Mouse (Mus musculus) MEL (cell line): Measurements from ENCODE around the gene Rtn2. TPM values are rescaled to one million over a fixed set of nuclear protein-coding genes. Genes with fewer than 3 reads are reported as not detected.
A peak's percentile ranks its signal among the peaks of the same experiment; 100 is the strongest.

Experiments used
- DNase-seq: peaks from one replicate; pipeline ENCODE4 v3.0.0; 2011; ENCODE audit warnings: low read depth, low spot score
- H3K27ac ChIP-seq: 2 replicates; pipeline ENCODE4 v1.5.1; 2012; ENCODE audit warnings: low read depth, mild to moderate bottlenecking, control low read depth, low read length, moderate library complexity; ENCODE audit not compliant: control insufficient read depth
- H3K27me3 ChIP-seq, 2 experiments: fragments of 150-350 bp in 1 of 2; sonication (generic) in 1 of 2; 2 replicates each; pipeline ENCODE4 v1.6.1; 2012; ENCODE audit warnings: low read length in 2 of 2, mild to moderate bottlenecking in 2 of 2, improper control_type of control experiment in 1 of 2, moderate library complexity in 1 of 2; ENCODE audit not compliant: insufficient read depth in 2 of 2, control insufficient read depth in 1 of 2
- H3K36me3 ChIP-seq, 2 experiments: 2 replicates each; pipeline ENCODE4 v1.6.1; 2012 to 2014; ENCODE audit warnings: low read length in 2 of 2, improper control_type of control experiment in 1 of 2, inconsistent platforms in 1 of 2, mild to moderate bottlenecking in 1 of 2; ENCODE audit not compliant: insufficient read depth in 2 of 2, control insufficient read depth in 1 of 2
- H3K4me1 ChIP-seq, 2 experiments: fragments of 150-350 bp in 1 of 2; sonication (generic) in 1 of 2; 2 replicates each; pipeline ENCODE4 v1.6.1; 2012; ENCODE audit warnings: low read length in 2 of 2, improper control_type of control experiment in 1 of 2, mild to moderate bottlenecking in 1 of 2; ENCODE audit not compliant: insufficient read depth in 2 of 2, control insufficient read depth in 1 of 2
- H3K4me3 ChIP-seq, 2 experiments: fragments of 150-350 bp in 1 of 2; sonication (generic) in 1 of 2; 2 replicates each; pipeline ENCODE4 v1.5.1; 2012; ENCODE audit warnings: low read depth in 2 of 2, low read length in 2 of 2, mild to moderate bottlenecking in 2 of 2, moderate library complexity in 2 of 2, control low read depth in 1 of 2, improper control_type of control experiment in 1 of 2; ENCODE audit not compliant: control insufficient read depth in 1 of 2, insufficient read depth in 1 of 2
- H3K79me2 ChIP-seq: 2 replicates; pipeline ENCODE4 v1.6.1; 2012; ENCODE audit warnings: mild to moderate bottlenecking, low read length, moderate library complexity; ENCODE audit not compliant: control insufficient read depth, poor library complexity, insufficient read depth
- H3K9ac ChIP-seq: 2 replicates; pipeline ENCODE4 v1.6.1; 2012; ENCODE audit warnings: low read depth, mild to moderate bottlenecking, control low read depth, low read length, moderate library complexity; ENCODE audit not compliant: control insufficient read depth, poor library complexity, severe bottlenecking
- H3K9me3 ChIP-seq: fragments of 150-350 bp; sonication (generic); replicated peaks from 2 replicates; pipeline ENCODE4 v1.6.1; 2012; ENCODE audit warnings: mild to moderate bottlenecking, low read length, improper control_type of control experiment, moderate library complexity; ENCODE audit not compliant: insufficient read depth
- BHLHE40 ChIP-seq: IDR thresholded peaks from 2 replicates; pipeline ENCODE4 v1.6.1; 2012; ENCODE audit warnings: low read depth, mild to moderate bottlenecking, inconsistent platforms, low read length, improper control_type of control experiment, borderline replicate concordance
- CHD1 ChIP-seq: IDR thresholded peaks from 2 replicates; pipeline ENCODE4 v1.6.1; 2012; ENCODE audit warnings: low read depth, mild to moderate bottlenecking, inconsistent platforms, low read length, improper control_type of control experiment
- CHD2 ChIP-seq: IDR thresholded peaks from 2 replicates; pipeline ENCODE4 v1.6.1; 2011; ENCODE audit warnings: low read length, improper control_type of control experiment
- CTCF ChIP-seq, 3 experiments: IDR thresholded peaks in 2 of 3; conservative IDR thresholded peaks in 1 of 3; 2 replicates each; pipeline ENCODE4 v1.5.1; 2011 to 2012; ENCODE audit warnings: low read length in 3 of 3, low read depth in 2 of 3, mild to moderate bottlenecking in 2 of 3, improper control_type of control experiment in 1 of 3, inconsistent platforms in 1 of 3, mixed read lengths in 1 of 3, moderate library complexity in 1 of 3; ENCODE audit not compliant: control insufficient read depth in 1 of 3, insufficient read depth in 1 of 3, poor library complexity in 1 of 3, severe bottlenecking in 1 of 3
- E2F4 ChIP-seq: IDR thresholded peaks from 2 replicates; pipeline ENCODE4 v1.6.1; 2011; ENCODE audit warnings: low read depth, low read length, improper control_type of control experiment, borderline replicate concordance
- ELF1 ChIP-seq: IDR thresholded peaks from 2 replicates; pipeline ENCODE4 v1.6.1; 2014; ENCODE audit warnings: low read depth, mild to moderate bottlenecking, inconsistent platforms, low read length, improper control_type of control experiment, moderate library complexity
- EP300 ChIP-seq, 2 experiments: IDR thresholded peaks; 2 replicates each; pipeline ENCODE4 v1.6.1; 2011; ENCODE audit warnings: improper control_type of control experiment in 2 of 2, low read length in 2 of 2, low read depth in 1 of 2, mild to moderate bottlenecking in 1 of 2
- GABPA ChIP-seq: IDR thresholded peaks from 2 replicates; pipeline ENCODE4 v1.6.1; 2012; ENCODE audit warnings: low read depth, mild to moderate bottlenecking, inconsistent platforms, low read length, improper control_type of control experiment, moderate library complexity
- HCFC1 ChIP-seq: IDR thresholded peaks from 2 replicates; pipeline ENCODE4 v1.6.1; 2012; ENCODE audit warnings: low read depth, mild to moderate bottlenecking, inconsistent platforms, low read length, improper control_type of control experiment, moderate library complexity
- JUND ChIP-seq: IDR thresholded peaks from 2 replicates; pipeline ENCODE4 v1.6.1; 2011; ENCODE audit warnings: low read depth, mild to moderate bottlenecking, improper control_type of control experiment, low read length
- MAX ChIP-seq: IDR thresholded peaks from 2 replicates; pipeline ENCODE4 v1.6.1; 2011; ENCODE audit warnings: low read length, improper control_type of control experiment
- MAZ ChIP-seq: IDR thresholded peaks from 2 replicates; pipeline ENCODE4 v1.6.1; 2012; ENCODE audit warnings: low read depth, mild to moderate bottlenecking, inconsistent platforms, low read length, improper control_type of control experiment
- MEF2A ChIP-seq: IDR thresholded peaks from 2 replicates; pipeline ENCODE4 v1.6.1; 2014; ENCODE audit warnings: low read depth, mild to moderate bottlenecking, inconsistent platforms, low read length, improper control_type of control experiment; ENCODE audit not compliant: poor library complexity, insufficient replicate concordance, severe bottlenecking; ENCODE audit errors: extremely low read depth
- NELFE ChIP-seq: IDR thresholded peaks from 2 replicates; pipeline ENCODE4 v1.6.1; 2011; ENCODE audit warnings: low read depth, low read length, improper control_type of control experiment
- NRF1 ChIP-seq: IDR thresholded peaks from 2 replicates; pipeline ENCODE4 v1.6.1; 2014; ENCODE audit warnings: low read depth, mild to moderate bottlenecking, inconsistent platforms, low read length, improper control_type of control experiment, moderate library complexity; ENCODE audit not compliant: poor library complexity, insufficient read depth, severe bottlenecking
- POLR2A ChIP-seq, 2 experiments: IDR thresholded peaks; 2 replicates each; pipeline ENCODE4 v1.6.1; 2011 to 2012; ENCODE audit warnings: low read length in 2 of 2, mild to moderate bottlenecking in 2 of 2, control low read depth in 1 of 2, improper control_type of control experiment in 1 of 2, low read depth in 1 of 2, moderate library complexity in 1 of 2; ENCODE audit not compliant: control insufficient read depth in 1 of 2, insufficient read depth in 1 of 2, poor library complexity in 1 of 2
- RAD21 ChIP-seq: IDR thresholded peaks from 2 replicates; pipeline ENCODE4 v1.6.1; 2011; ENCODE audit warnings: mild to moderate bottlenecking, low read depth, low read length, improper control_type of control experiment
- RCOR1 ChIP-seq: IDR thresholded peaks from 2 replicates; pipeline ENCODE4 v1.6.1; 2012; ENCODE audit warnings: low read depth, mild to moderate bottlenecking, inconsistent platforms, low read length, improper control_type of control experiment
- SIN3A ChIP-seq: IDR thresholded peaks from 2 replicates; pipeline ENCODE4 v1.6.1; 2012; ENCODE audit warnings: low read length, improper control_type of control experiment, inconsistent platforms
- SMC3 ChIP-seq: IDR thresholded peaks from 2 replicates; pipeline ENCODE4 v1.6.1; 2011; ENCODE audit warnings: low read depth, low read length, improper control_type of control experiment
- UBTF ChIP-seq: IDR thresholded peaks from 2 replicates; pipeline ENCODE4 v1.6.1; 2012; ENCODE audit warnings: low read depth, mild to moderate bottlenecking, inconsistent platforms, low read length, improper control_type of control experiment, moderate library complexity, borderline replicate concordance; ENCODE audit not compliant: insufficient read depth
- USF1 ChIP-seq: IDR thresholded peaks from 2 replicates; pipeline ENCODE4 v1.6.1; 2014; ENCODE audit warnings: low read depth, mild to moderate bottlenecking, inconsistent platforms, low read length, improper control_type of control experiment, moderate library complexity
- USF2 ChIP-seq, 2 experiments: IDR thresholded peaks; 2 replicates each; pipeline ENCODE4 v1.6.1; 2011 to 2012; ENCODE audit warnings: improper control_type of control experiment in 2 of 2, low read length in 2 of 2, borderline replicate concordance in 1 of 2, inconsistent platforms in 1 of 2, low read depth in 1 of 2, mild to moderate bottlenecking in 1 of 2; ENCODE audit not compliant: insufficient read depth in 1 of 2
- ZMIZ1 ChIP-seq: IDR thresholded peaks from 2 replicates; pipeline ENCODE4 v1.6.1; 2012; ENCODE audit warnings: low read depth, mild to moderate bottlenecking, inconsistent platforms, low read length, improper control_type of control experiment, moderate library complexity
- polyA plus RNA-seq, 2 experiments: library from polyadenylated mRNA; stranded (reverse) in 1 of 2; unstranded in 1 of 2; fragments of >175 nt in 1 of 2; fragments of >200 nt in 1 of 2; gene quantifications; 2 replicates each; pipeline versions ENCODE4 v1.2.1 to v1.2.4; 2012; ENCODE audit warnings: low replicate concordance in 2 of 2, low read depth in 1 of 2; ENCODE audit not compliant: insufficient read length in 2 of 2, insufficient read depth in 1 of 2, missing spikeins in 1 of 2
- total RNA-seq: library from RNA; depleted of rRNA; stranded (reverse); fragments of 300-350 nt; gene quantifications from 2 replicates; pipeline ENCODE4 v1.2.3, GENCODE M21; 2012

Gene Rtn2
- total and polyA plus RNA-seq, 3 experiments: 0.27 to 1.4 TPM; not detected in 1

DNA sequence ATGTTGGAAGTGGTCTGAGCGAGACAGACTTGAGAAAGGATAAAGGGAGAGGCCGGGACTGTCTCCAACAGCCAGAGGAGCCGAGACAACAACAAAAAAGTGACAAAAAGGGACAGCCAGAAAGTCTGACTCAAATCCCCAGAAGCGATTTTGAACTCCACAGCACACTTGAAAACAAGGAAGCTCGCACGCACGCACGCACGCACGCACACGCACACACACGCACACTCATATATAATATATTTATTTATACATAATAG, 20.6 kb downstream of the Rtn2 start:
- Histone ChIP-seq H3K79me2 (no peaks in the 10 kb centered on the region), H3K9ac (no peak overlapping the region), H3K27me3 (no peaks in the 10 kb centered on the region), H3K4me1 (peaks cover 3 to 16% of the 10 kb centered on the region in 2 experiments; a peak in 3 of 4 replicates), H3K27ac (no peak overlapping the region), H3K36me3 (peaks cover 0 to 4% of the 10 kb centered on the region in 2 experiments; a peak in 1 of 4 replicates), H3K9me3 (no peaks in the 10 kb centered on the region), H3K4me3 (no peak overlapping the region)
- no peak for DNase-seq
- TF ChIP-seq CHD2 (no peak), NELFE (no peak), POLR2A (IDR thresholded peaks at IDR 0.05; ENCODE audit: control insufficient read depth in 1 of 2, insufficient read depth in 1 of 2, low read depth in 1 of 2, low read length in 2 of 2, poor library complexity in 1 of 2) (no peak), MEF2A (no peak), CTCF (IDR thresholded peaks at IDR 0.05 in 2 of 3, conservative IDR thresholded peaks at IDR 0.05 in 1 of 3; ENCODE audit: control insufficient read depth in 1 of 3, insufficient read depth in 1 of 3, low read depth in 2 of 3, low read length in 3 of 3, poor library complexity in 1 of 3, severe bottlenecking in 1 of 3) (no peak), NRF1 (no peak), CHD1 (no peak), BHLHE40 (no peak), UBTF (no peak), SIN3A (no peak), EP300 (IDR thresholded peaks at IDR 0.05; ENCODE audit: low read depth in 1 of 2, low read length in 2 of 2) (no peak), RCOR1 (no peak), JUND (no peak), USF2 (IDR thresholded peaks at IDR 0.05; ENCODE audit: borderline replicate concordance in 1 of 2, insufficient read depth in 1 of 2, low read depth in 1 of 2, low read length in 2 of 2) (no peak), RAD21 (no peak), HCFC1 (no peak), ZMIZ1 (no peak), MAX (no peak), ELF1 (no peak), USF1 (no peak)

DNA sequence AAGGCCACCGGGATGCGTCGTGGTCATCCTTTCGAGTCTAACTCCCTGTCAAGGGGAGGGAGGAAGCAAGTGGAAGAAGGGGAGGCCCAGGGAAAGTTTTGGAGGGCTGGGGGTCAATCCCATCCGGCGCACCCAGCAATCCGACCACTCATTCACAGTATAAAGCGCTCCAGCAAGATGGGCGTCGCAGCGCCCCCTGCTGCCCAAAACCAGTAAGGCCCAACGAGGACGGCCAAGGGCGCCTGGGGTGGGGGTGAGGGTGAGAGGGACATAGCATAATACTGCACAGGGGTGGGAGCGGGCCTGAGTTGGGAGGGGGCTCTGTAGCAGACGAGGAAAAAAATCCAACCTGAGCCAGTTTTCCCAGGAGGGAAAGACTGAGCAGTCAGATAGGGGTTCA, 21.3 kb downstream of the Rtn2 start:
- Histone ChIP-seq H3K9me3 (no peaks in the 10 kb centered on the region), H3K79me2 (no peaks in the 10 kb centered on the region; the same call in 1 of the 2 replicates), H3K4me1 (peaks cover 3 to 16% of the 10 kb centered on the region in 2 experiments; a peak in 3 of 4 replicates), H3K4me3 (peak overlapping the region; percentile 23 to 52), H3K36me3 (peaks cover 0 to 4% of the 10 kb centered on the region in 2 experiments; a peak in 1 of 4 replicates), H3K27me3 (no peaks in the 10 kb centered on the region), H3K9ac (peak overlapping the region; percentile 58), H3K27ac (no peak overlapping the region)
- TF ChIP-seq POLR2A (IDR thresholded peaks at IDR 0.05; ENCODE audit: control insufficient read depth in 1 of 2, insufficient read depth in 1 of 2, low read depth in 1 of 2, low read length in 2 of 2, poor library complexity in 1 of 2) (no peak), GABPA (no peak), NRF1 (no peak), SMC3 (peak; percentile 61), MAZ (peak; percentile 83; the same call in 1 of the 2 replicates), RAD21 (peak; percentile 25), JUND (no peak), CHD1 (no peak), SIN3A (0 out of 2 replicates have a peak, but pooled peaks have one; percentile 38), MEF2A (no peak), E2F4 (no peak), CTCF (IDR thresholded peaks at IDR 0.05 in 2 of 3, conservative IDR thresholded peaks at IDR 0.05 in 1 of 3; ENCODE audit: control insufficient read depth in 1 of 3, insufficient read depth in 1 of 3, low read depth in 2 of 3, low read length in 3 of 3, poor library complexity in 1 of 3, severe bottlenecking in 1 of 3) (peak; percentile 65 to 98 (median 81); a peak in 5 of 6 replicates), UBTF (no peak)
- peak; percentile 80 for DNase-seq
